Mouse (Mus musculus): ENCODE measurements around the gene Lmod3. TPM values are rescaled to one million over a fixed set of nuclear protein-coding genes. Genes with fewer than 3 reads are reported as not detected.

The Lmod3 gene
- total RNA-seq, 2 experiments from 2014 or later: not detected

DNA sequence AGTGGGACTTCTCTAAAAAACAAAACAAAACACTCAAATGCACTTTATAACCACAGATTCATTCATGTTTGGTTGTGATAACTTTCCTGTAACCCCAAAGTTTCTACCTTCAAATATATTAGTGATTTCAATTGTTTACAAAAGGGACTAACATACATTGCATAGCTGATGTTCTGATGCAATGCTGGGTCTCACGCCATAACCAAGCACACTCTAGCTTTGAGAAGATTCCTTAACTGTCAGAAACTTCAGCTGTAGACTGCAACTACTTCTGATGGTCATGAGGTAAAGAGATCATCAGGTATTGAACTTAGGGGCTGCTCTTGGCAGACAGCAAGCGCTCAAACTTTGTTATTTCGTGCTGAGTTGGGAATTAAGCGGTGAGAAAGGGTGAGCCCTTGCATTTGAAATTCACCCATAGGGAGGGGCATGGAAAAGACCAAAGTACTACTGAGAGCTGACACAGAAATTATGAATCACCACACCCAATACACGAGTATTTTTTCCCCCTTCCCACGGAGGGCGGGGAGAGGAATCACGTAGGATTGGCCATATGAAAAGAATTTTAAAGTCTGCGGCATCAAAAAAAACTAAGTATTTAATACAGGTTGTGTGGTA, 48.2 kb downstream of the Lmod3 start:
- ATAC-seq (replicated peaks; ENCODE audit: poor library complexity): no peak

DNA sequence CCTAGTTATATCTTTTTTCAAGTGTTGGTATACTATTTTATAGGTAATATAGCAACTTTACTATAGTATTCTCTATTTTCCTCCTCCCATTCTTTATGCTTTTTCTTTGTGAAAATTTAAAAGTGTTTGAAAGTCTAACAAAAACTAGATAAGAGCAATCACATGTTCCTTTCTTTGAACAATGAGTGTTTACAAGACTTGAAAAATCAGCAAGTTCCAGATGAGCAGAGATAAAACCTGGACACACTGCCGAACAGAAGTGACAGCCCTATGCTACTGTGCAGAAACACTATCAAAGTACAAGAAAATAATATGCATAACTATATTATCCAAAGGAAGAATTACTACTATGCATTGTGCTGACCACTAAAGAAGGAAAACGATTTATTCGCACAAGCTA, 50.1 kb downstream of the Lmod3 start:
- no peak for ATAC-seq (replicated peaks; ENCODE audit: poor library complexity)

DNA sequence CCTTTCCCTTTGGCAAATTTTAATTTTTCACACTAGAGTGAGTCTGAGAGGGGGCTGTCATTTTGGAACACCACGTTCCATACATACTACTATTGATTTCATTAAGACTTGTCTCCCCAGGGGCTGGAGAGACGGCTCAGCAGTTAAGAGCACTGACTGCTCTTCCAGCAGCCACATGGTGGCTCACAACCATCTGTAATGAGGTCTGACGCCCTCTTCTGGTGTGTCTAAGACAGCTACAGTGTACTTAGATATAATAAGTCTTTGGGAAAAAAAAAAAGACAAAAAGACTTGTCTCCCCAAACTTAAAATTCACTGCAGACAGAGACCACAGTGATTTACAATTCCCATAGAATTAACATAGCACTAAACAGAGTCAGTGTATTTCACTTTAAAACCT, 52.1 kb downstream of the Lmod3 start:
- ATAC-seq (replicated peaks; ENCODE audit: poor library complexity): no peak

Other genes starting within 250 kb of the Lmod3 start
- gene Fam19a4, start 192.3 kb downstream of the Lmod3 start, total RNA-seq (2015): not detected in 2 replicates
- 0.33 TPM in 1 of 2 replicates, not detected in the other for gene Fam19a4, start 192.3 kb downstream of the Lmod3 start, total RNA-seq (2017)
- 2.4 and 2.8 TPM in 2 replicates for gene Eogt, start 103.6 kb downstream of the Lmod3 start, total RNA-seq (2015)
- gene Eogt, start 103.6 kb downstream of the Lmod3 start, total RNA-seq (2017): 3.2 and 3.4 TPM in 2 replicates
- 16.5 and 20.0 TPM in 2 replicates for gene Tmf1, start 73.6 kb downstream of the Lmod3 start, total RNA-seq (2015)
- gene Tmf1, start 73.6 kb downstream of the Lmod3 start, total RNA-seq (2017): 50.3 and 115 TPM in 2 replicates
- gene Uba3, start 47.1 kb downstream of the Lmod3 start, total RNA-seq (2015): 51.9 and 54.4 TPM in 2 replicates
- gene Uba3, start 47.1 kb downstream of the Lmod3 start, total RNA-seq (2017): 57.9 and 62.8 TPM in 2 replicates
- gene Arl6ip5, start 42.1 kb downstream of the Lmod3 start, total RNA-seq (2015): 55.4 and 57.6 TPM in 2 replicates
- 54.3 and 55.8 TPM in 2 replicates for gene Arl6ip5, start 42.1 kb downstream of the Lmod3 start, total RNA-seq (2017)

All from megakaryocyte progenitor cell, adult 5-6 weeks (primary cell).